Mouse (Mus musculus): ENCODE data around the gene Ggct.
"Not testable (repeated sequence)": the region's sequence is repeated elsewhere in the genome, so short reads cannot be mapped to it uniquely, and the experiment has no call there.

Ggct gene

GRCm38 (mm10) chr6:54992141-54992540 lies 609 bp downstream of the Ggct start:
- DNase-seq: no peak

- DNase-seq: no peak
These were observed 1.6 kb downstream of the Ggct start for GRCm38 (mm10) chr6:54991189-54991588.

- no peak for DNase-seq
These were observed 4.6 kb downstream of the Ggct start for GRCm38 (mm10) chr6:54988141-54988540.

GRCm38 (mm10) chr6:54984096-54984495 lies 8.7 kb downstream of the Ggct start:
- no peak for DNase-seq

- no peak for DNase-seq
These were observed 9.2 kb downstream of the Ggct start for GRCm38 (mm10) chr6:54983526-54984050.

GRCm38 (mm10) chr6:54979426-54979825 lies 13.3 kb downstream of the Ggct start:
- no peak for DNase-seq

- no peak for DNase-seq
These were observed 17.1 kb downstream of the Ggct start for GRCm38 (mm10) chr6:54975616-54976015.

GRCm38 (mm10) chr6:54974501-54974900 lies 18.2 kb downstream of the Ggct start:
- peak; percentile 43 to 58 for DNase-seq

- DNase-seq: peak; percentile 43 to 50
These were observed 19.9 kb downstream of the Ggct start for GRCm38 (mm10) chr6:54972929-54973211.

GRCm38 (mm10) chr6:54972111-54972928 lies 20.4 kb downstream of the Ggct start, which contains the start of gene Nod1:
Gene Nod1 (minus strand): TSS chr6:54972612.
- peak; percentile 89 for DNase-seq

- DNase-seq: peak; percentile 69 to 73
These were observed 21.0 kb downstream of the Ggct start for GRCm38 (mm10) chr6:54971731-54972110.

GRCm38 (mm10) chr6:54970506-54970905 lies 22.2 kb downstream of the Ggct start:
- DNase-seq: no peak

- no peak for DNase-seq
These were observed 22.9 kb downstream of the Ggct start for GRCm38 (mm10) chr6:54969801-54970200.

GRCm38 (mm10) chr6:54967591-54967990 lies 25.2 kb downstream of the Ggct start:
- no peak for DNase-seq

- no peak for DNase-seq
These were observed 27.5 kb downstream of the Ggct start for GRCm38 (mm10) chr6:54965234-54965633.

- no peak for DNase-seq
These were observed 28.0 kb downstream of the Ggct start for GRCm38 (mm10) chr6:54964755-54965154.

GRCm38 (mm10) chr6:54963599-54963998 lies 29.2 kb downstream of the Ggct start:
- no peak for DNase-seq

- no peak for DNase-seq
These were observed 35.1 kb downstream of the Ggct start for GRCm38 (mm10) chr6:54957655-54958054.

GRCm38 (mm10) chr6:54956425-54956824 lies 36.3 kb downstream of the Ggct start:
- DNase-seq: peak in 1 of 2 experiments; percentile 20

- DNase-seq: no peak
These were observed 36.8 kb downstream of the Ggct start for GRCm38 (mm10) chr6:54955949-54956348.

- DNase-seq: peak in 1 of 2 experiments; percentile 17
These were observed 37.9 kb downstream of the Ggct start for GRCm38 (mm10) chr6:54954659-54955414.

GRCm38 (mm10) chr6:54953399-54953798 lies 39.4 kb downstream of the Ggct start:
- not testable (repeated sequence) for DNase-seq

- DNase-seq: no peak
These were observed 40.2 kb downstream of the Ggct start for GRCm38 (mm10) chr6:54952542-54952941.

GRCm38 (mm10) chr6:54948682-54949081 lies 44.1 kb downstream of the Ggct start:
- no peak for DNase-seq

Data from kidney, postnatal 36 days (tissue).